Mouse (Mus musculus): ENCODE results near the gene Serpinf1. TPM values are rescaled to one million over a fixed set of nuclear protein-coding genes. Genes with fewer than 3 reads are reported as not detected.

Gene Serpinf1
- polyA plus RNA-seq, 1 experiment from 2014 or later, result 72.8 TPM

DNA sequence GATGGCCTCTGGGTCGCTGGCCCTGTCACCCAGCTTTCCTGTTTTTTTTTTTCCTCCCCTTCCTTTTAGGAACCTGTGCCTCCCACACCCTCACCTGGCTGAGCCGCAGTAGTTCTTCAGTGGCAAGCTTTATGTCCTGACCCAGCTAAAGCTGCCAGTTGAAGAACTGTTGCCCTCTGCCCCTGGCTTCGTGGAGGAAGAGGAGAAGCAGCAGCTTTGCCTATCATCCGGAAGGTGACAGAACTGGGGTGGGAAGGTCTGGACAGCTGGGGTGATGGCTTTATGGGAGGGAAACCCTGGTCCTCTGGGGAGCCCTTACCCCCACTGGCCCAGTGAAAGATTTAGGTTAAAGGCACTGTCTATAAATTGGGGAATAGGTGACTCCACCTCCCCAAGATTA lies 41.1 kb upstream of the Serpinf1 start:
- H3K4me3 ChIP-seq (replicated peaks; ENCODE audit: low read length), result no peak overlapping the region
- no peak for ATAC-seq (ENCODE audit: insufficient read depth, low FRiP score)
- WGBS, result 61% methylated on average over 4 of the region's 4 CpGs
- peaks cover 37% of the 10 kb centered on the region for H3K4me1 ChIP-seq (ENCODE audit: control insufficient read depth, insufficient read depth, low read length)
- peak overlapping the region; percentile 92; the same call in 1 of the 2 replicates for H3K27ac ChIP-seq (ENCODE audit: low read length)
- no peaks in the 10 kb centered on the region for H3K27me3 ChIP-seq (ENCODE audit: control insufficient read depth, insufficient read depth, low read length)
- no peaks in the 10 kb centered on the region for H3K9me3 ChIP-seq (replicated peaks; ENCODE audit: control insufficient read depth, low read length)
- peak overlapping the region; percentile 83; the same call in 1 of the 2 replicates for H3K9ac ChIP-seq (ENCODE audit: low read length)
- H3K36me3 ChIP-seq (ENCODE audit: control insufficient read depth, insufficient read depth, low read length), result 0 out of 2 replicates have a peak, but pooled peaks cover 5% of the 10 kb centered on the region
- H3K4me2 ChIP-seq (ENCODE audit: low read depth, low read length), result peak overlapping the region; percentile 99

DNA sequence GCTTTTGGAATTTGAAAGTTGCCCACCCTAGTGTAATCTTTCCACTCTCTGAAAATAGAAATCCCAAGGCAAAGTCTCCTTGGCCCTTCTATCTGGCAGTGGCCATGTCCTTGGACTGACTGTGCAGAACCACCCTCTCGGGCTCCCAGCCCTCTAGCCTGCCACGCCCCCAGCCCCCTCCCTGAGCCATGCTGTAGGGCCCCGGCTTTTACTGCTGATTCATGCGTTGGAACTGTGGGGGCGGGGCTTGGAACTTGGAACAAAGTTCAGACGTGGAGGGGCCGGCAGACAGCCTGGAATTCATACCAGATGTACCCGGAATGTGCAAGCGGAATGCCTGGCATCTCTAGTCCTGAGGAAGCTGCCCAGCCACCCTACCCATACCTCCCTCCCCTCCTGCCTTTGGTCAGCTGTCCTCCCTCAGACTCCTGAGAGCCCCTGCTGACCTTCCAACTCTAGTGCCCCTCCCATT lies 40.4 kb upstream of the Serpinf1 start:
- peaks cover 33% of the 10 kb centered on the region for H3K4me1 ChIP-seq (ENCODE audit: control insufficient read depth, insufficient read depth, low read length)
- WGBS, result under 1% methylated on average over 9 of the region's 9 CpGs
- H3K27me3 ChIP-seq (ENCODE audit: control insufficient read depth, insufficient read depth, low read length), result no peaks in the 10 kb centered on the region
- peak overlapping the region; percentile 92 for H3K27ac ChIP-seq (ENCODE audit: low read length)
- peak overlapping the region; percentile 91 for H3K4me3 ChIP-seq (replicated peaks; ENCODE audit: low read length)
- ATAC-seq (ENCODE audit: insufficient read depth, low FRiP score), result peak; percentile 62
- peak overlapping the region; percentile 99 for H3K4me2 ChIP-seq (ENCODE audit: low read depth, low read length)
- H3K9ac ChIP-seq (ENCODE audit: low read length), result peak overlapping the region; percentile 83
- 0 out of 2 replicates have a peak, but pooled peaks cover 5% of the 10 kb centered on the region for H3K36me3 ChIP-seq (ENCODE audit: control insufficient read depth, insufficient read depth, low read length)
- no peaks in the 10 kb centered on the region for H3K9me3 ChIP-seq (replicated peaks; ENCODE audit: control insufficient read depth, low read length)

DNA sequence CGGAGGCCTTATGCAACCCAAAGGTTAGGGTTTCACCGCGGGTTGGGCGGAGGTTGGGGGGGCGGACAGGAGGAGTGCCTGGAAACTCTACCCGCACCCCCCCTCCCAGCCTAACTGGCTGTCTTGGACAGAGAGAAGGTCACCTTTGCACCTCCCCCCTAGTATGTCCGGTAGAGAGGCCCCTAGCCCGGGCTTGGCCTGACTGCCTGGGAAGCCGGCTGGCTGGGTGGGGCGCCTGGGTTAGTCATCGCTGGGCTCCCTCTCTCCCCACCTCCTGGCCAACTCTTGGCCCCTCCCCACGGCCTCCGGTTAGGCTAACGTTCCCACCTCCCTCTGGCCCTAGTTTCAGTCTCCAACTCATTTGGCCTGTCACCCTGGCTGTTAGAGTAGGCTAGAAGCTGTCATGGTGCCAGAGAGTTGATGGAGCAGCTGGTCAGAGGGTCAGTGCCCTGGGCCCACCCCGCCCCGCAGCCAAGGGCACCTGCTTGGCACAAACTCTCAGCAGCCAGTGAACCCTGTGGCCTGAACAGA lies 39.8 kb upstream of the Serpinf1 start:
- Histone ChIP-seq H3K4me2 (ENCODE audit: low read depth, low read length) (peak overlapping the region; percentile 99), H3K27ac (ENCODE audit: low read length) (peak overlapping the region; percentile 92), H3K9ac (ENCODE audit: low read length) (peak overlapping the region; percentile 83), H3K9me3 (replicated peaks; ENCODE audit: control insufficient read depth, low read length) (no peaks in the 10 kb centered on the region), H3K4me3 (replicated peaks; ENCODE audit: low read length) (peak overlapping the region; percentile 91), H3K4me1 (ENCODE audit: control insufficient read depth, insufficient read depth, low read length) (peaks cover 29% of the 10 kb centered on the region), H3K27me3 (ENCODE audit: control insufficient read depth, insufficient read depth, low read length) (no peaks in the 10 kb centered on the region), H3K36me3 (ENCODE audit: control insufficient read depth, insufficient read depth, low read length) (0 out of 2 replicates have a peak, but pooled peaks cover 5% of the 10 kb centered on the region)
- ATAC-seq (ENCODE audit: insufficient read depth, low FRiP score), result peak; percentile 20; the same call in 1 of the 2 replicates
- 3% methylated on average over 16 of the region's 16 CpGs for whole genome bisulfite sequencing

DNA sequence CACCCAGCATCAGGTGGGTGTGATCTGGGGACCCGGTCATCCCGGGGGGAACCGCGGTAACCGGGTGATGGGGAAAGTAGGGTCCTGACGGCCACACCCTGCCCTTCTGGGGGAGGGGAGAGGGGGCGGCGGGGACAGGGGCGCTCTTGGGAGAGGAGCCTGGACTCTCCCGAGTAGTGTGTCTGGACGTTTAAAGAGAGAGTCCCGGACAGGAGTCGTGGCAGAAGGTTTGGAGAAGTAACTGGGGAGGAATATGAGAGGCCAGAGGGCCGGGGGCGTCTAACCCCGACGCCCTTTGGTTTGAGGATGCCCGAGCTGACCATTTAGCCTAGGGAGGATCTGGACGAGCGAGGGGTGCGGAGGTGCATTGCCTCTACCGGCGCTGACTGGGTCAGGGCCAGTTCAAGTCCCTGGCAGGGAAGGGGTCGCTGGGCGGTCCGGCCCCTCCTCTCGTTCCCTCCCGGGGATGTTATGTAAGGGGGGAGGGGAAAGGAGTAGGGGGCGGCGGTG lies 39.3 kb upstream of the Serpinf1 start:
- no peaks in the 10 kb centered on the region for H3K9me3 ChIP-seq (replicated peaks; ENCODE audit: control insufficient read depth, low read length)
- peak overlapping the region; percentile 91 for H3K4me3 ChIP-seq (replicated peaks; ENCODE audit: low read length)
- peaks cover 29% of the 10 kb centered on the region for H3K4me1 ChIP-seq (ENCODE audit: control insufficient read depth, insufficient read depth, low read length)
- peak overlapping the region; percentile 83 for H3K9ac ChIP-seq (ENCODE audit: low read length)
- peak overlapping the region; percentile 92 for H3K27ac ChIP-seq (ENCODE audit: low read length)
- peak overlapping the region; percentile 99 for H3K4me2 ChIP-seq (ENCODE audit: low read depth, low read length)
- H3K36me3 ChIP-seq (ENCODE audit: control insufficient read depth, insufficient read depth, low read length), result 0 out of 2 replicates have a peak, but pooled peaks cover 5% of the 10 kb centered on the region
- H3K27me3 ChIP-seq (ENCODE audit: control insufficient read depth, insufficient read depth, low read length), result no peaks in the 10 kb centered on the region
- under 1% methylated on average over 30 of the region's 30 CpGs for WGBS
- ATAC-seq (ENCODE audit: insufficient read depth, low FRiP score), result no peak

GRCm38 (mm10) chr11:75460844-75461742 lies 38.6 kb upstream of the Serpinf1 start, which contains the start of gene Tlcd2:
Gene Tlcd2 (plus strand): TSS chr11:75461715.
- Histone ChIP-seq H3K4me3 (replicated peaks; ENCODE audit: low read length) (peak within 1 kb of the TSS; percentile 91), H3K27ac (ENCODE audit: low read length) (peak within 1 kb of the TSS; percentile 99), H3K36me3 (ENCODE audit: control insufficient read depth, insufficient read depth, low read length) (0 out of 2 replicates have a peak, but pooled peaks cover 5% of the 10 kb centered on the region), H3K27me3 (ENCODE audit: control insufficient read depth, insufficient read depth, low read length) (no peaks in the 10 kb centered on the region), H3K4me2 (ENCODE audit: low read depth, low read length) (peak within 1 kb of the TSS; percentile 99), H3K9me3 (replicated peaks; ENCODE audit: control insufficient read depth, low read length) (no peaks in the 10 kb centered on the region), H3K9ac (ENCODE audit: low read length) (peak within 1 kb of the TSS; percentile 83), H3K4me1 (ENCODE audit: control insufficient read depth, insufficient read depth, low read length) (peaks cover 29% of the 10 kb centered on the region)
- peak; percentile 93 for ATAC-seq (ENCODE audit: insufficient read depth, low FRiP score)
- under 1% methylated on average over 46 of the region's 46 CpGs for WGBS

DNA sequence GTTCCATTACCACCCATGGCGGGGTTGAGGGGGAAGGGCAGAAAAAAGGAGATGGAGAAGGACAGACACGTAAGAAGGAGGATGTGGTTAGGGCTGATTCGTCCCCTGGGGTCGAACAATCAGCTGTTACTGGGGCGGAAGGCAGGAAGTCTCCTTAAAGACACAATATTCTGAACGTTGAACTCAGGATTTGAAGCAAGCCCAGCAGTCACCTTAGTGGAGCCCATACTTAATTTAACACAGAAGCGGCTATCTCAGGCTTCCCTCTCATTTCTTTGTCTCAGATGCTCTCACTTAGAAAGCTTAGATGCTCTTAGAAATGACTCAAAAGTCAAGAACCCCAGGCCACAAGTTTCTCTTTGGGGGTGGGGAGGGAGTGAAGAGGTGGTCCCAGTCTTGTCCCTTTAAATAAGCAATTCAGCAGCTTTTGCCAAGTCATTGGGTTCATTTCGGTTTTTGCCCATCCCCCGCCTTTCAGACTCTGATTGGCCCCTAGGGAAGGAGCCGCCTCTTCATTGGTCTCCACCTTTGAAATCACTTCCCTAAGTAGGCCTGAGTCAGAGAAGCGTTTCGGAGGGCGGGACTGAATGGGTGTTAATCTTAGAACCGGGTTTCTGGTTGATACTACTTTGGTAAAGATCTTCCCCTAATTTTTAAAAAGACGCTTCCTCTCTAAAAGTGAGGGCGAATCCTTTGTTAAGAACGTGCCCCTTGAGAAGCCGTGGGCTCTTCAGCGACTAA lies 37.8 kb upstream of the Serpinf1 start:
- no peaks in the 10 kb centered on the region for H3K9me3 ChIP-seq (replicated peaks; ENCODE audit: control insufficient read depth, low read length)
- peak overlapping the region; percentile 79 for H3K4me2 ChIP-seq (ENCODE audit: low read depth, low read length)
- H3K27me3 ChIP-seq (ENCODE audit: control insufficient read depth, insufficient read depth, low read length), result no peaks in the 10 kb centered on the region
- peaks cover 30% of the 10 kb centered on the region for H3K4me1 ChIP-seq (ENCODE audit: control insufficient read depth, insufficient read depth, low read length)
- ATAC-seq (ENCODE audit: insufficient read depth, low FRiP score), result peak; percentile 43; the same call in 1 of the 2 replicates
- peak overlapping the region; percentile 49 for H3K4me3 ChIP-seq (replicated peaks; ENCODE audit: low read length)
- peak overlapping the region; percentile 74 for H3K9ac ChIP-seq (ENCODE audit: low read length)
- 3% methylated on average over 19 of the region's 19 CpGs for WGBS
- H3K27ac ChIP-seq (ENCODE audit: low read length), result peak overlapping the region; percentile 99
- 0 out of 2 replicates have a peak, but pooled peaks cover under 1% of the 10 kb centered on the region for H3K36me3 ChIP-seq (ENCODE audit: control insufficient read depth, insufficient read depth, low read length)

GRCm38 (mm10) chr11:75459751-75460102 lies 37.2 kb upstream of the Serpinf1 start:
- no peaks in the 10 kb centered on the region for H3K9me3 ChIP-seq (replicated peaks; ENCODE audit: control insufficient read depth, low read length)
- peak overlapping the region; percentile 49 for H3K4me3 ChIP-seq (replicated peaks; ENCODE audit: low read length)
- 27% methylated on average over 5 of the region's 5 CpGs for WGBS
- peaks cover 35% of the 10 kb centered on the region for H3K4me1 ChIP-seq (ENCODE audit: control insufficient read depth, insufficient read depth, low read length)
- H3K4me2 ChIP-seq (ENCODE audit: low read depth, low read length), result peak overlapping the region; percentile 79
- H3K36me3 ChIP-seq (ENCODE audit: control insufficient read depth, insufficient read depth, low read length), result no peaks in the 10 kb centered on the region
- H3K9ac ChIP-seq (ENCODE audit: low read length), result peak overlapping the region; percentile 43
- no peaks in the 10 kb centered on the region for H3K27me3 ChIP-seq (ENCODE audit: control insufficient read depth, insufficient read depth, low read length)
- H3K27ac ChIP-seq (ENCODE audit: low read length), result peak overlapping the region; percentile 99
- ATAC-seq (ENCODE audit: insufficient read depth, low FRiP score), result no peak

DNA sequence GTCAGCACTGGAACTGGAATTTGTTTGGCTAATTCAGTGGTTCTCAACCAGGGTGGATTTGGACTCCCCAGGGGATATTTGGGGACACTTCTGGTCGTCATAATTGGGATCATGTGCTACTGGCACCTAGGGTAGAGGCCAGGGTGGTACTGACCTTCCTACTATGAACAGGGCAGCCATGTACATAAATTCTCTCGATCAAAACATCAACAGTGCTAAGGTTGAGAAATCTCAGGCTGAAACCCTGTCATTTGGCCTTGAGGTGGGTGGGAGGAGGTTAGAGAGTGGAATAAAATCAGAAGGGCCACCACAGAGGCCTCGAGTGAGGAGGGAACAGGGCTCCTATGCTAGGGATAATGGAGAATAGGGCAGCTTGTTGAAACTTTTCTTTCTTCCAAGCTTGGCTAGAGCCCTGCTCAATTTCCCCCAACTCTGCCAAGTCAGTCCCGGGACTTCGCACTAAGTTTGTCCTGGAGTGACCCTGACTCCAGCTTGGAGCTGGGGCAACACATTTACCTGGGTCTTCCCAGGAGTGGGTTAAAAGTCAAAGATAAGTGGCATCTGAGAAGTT lies 36.7 kb upstream of the Serpinf1 start:
- Histone ChIP-seq H3K4me2 (ENCODE audit: low read depth, low read length) (0 out of 2 replicates have a peak overlapping the region, but pooled peaks have one; percentile 79), H3K4me3 (replicated peaks; ENCODE audit: low read length) (no peak overlapping the region), H3K9me3 (replicated peaks; ENCODE audit: control insufficient read depth, low read length) (no peaks in the 10 kb centered on the region), H3K27me3 (ENCODE audit: control insufficient read depth, insufficient read depth, low read length) (no peaks in the 10 kb centered on the region), H3K27ac (ENCODE audit: low read length) (peak overlapping the region; percentile 99), H3K9ac (ENCODE audit: low read length) (peak overlapping the region; percentile 43; the same call in 1 of the 2 replicates), H3K36me3 (ENCODE audit: control insufficient read depth, insufficient read depth, low read length) (no peaks in the 10 kb centered on the region), H3K4me1 (ENCODE audit: control insufficient read depth, insufficient read depth, low read length) (peaks cover 36% of the 10 kb centered on the region)
- no peak for ATAC-seq (ENCODE audit: insufficient read depth, low FRiP score)
- 64% methylated on average over 5 of the region's 5 CpGs for WGBS
